Mouse (Mus musculus) heart, adult 8-10 months (tissue): ENCODE measurements at regions not wholly inside any gene's neighbourhood (a gene's known extent, or its start where the extent isn't known, plus 50 kb on each side); places are given as distances from the start of the nearest gene placed in this dataset.

Experiments used
- DNase-seq: peaks from one replicate; pipeline ENCODE4 v3.0.0; 2022; ENCODE audit warnings: low spot score

- DNase-seq = no peak
Measured at GRCm38 (mm10) chr7:35988449-35989109, 185.8 kb upstream of the Zfp507 start.

- no peak for DNase-seq
Measured at GRCm38 (mm10) chr7:35977986-35978385, 175.2 kb upstream of the Zfp507 start.

GRCm38 (mm10) chr7:35958731-35959130 is 155.9 kb upstream of the Zfp507 start:
- DNase-seq = no peak

GRCm38 (mm10) chr7:35958052-35958451 is 155.2 kb upstream of the Zfp507 start:
- DNase-seq = no peak

- no peak for DNase-seq
Measured at GRCm38 (mm10) chr7:35948794-35949193, 146.0 kb upstream of the Zfp507 start.

GRCm38 (mm10) chr7:35948389-35948788 is 145.6 kb upstream of the Zfp507 start:
- no peak for DNase-seq

- DNase-seq = no peak
Measured at GRCm38 (mm10) chr7:35941086-35941485, 138.3 kb upstream of the Zfp507 start.

GRCm38 (mm10) chr7:35938123-35938869 is 135.5 kb upstream of the Zfp507 start:
- DNase-seq = no peak

- DNase-seq = no peak
Measured at GRCm38 (mm10) chr7:35926749-35927148, 123.9 kb upstream of the Zfp507 start.

GRCm38 (mm10) chr7:35922582-35922981 is 119.8 kb upstream of the Zfp507 start:
- no peak for DNase-seq

GRCm38 (mm10) chr7:35920884-35921283 is 118.1 kb upstream of the Zfp507 start:
- DNase-seq = no peak

- DNase-seq = peak; percentile 33
Measured at GRCm38 (mm10) chr7:35920194-35920609, 117.4 kb upstream of the Zfp507 start.

GRCm38 (mm10) chr7:35910109-35910706 is 107.4 kb upstream of the Zfp507 start:
- no peak for DNase-seq

- peak; percentile 50 for DNase-seq
Measured at GRCm38 (mm10) chr7:35901942-35902381, 99.2 kb upstream of the Zfp507 start.

- DNase-seq = no peak
Measured at GRCm38 (mm10) chr7:35898701-35899445, 96.1 kb upstream of the Zfp507 start.

- no peak for DNase-seq
Measured at GRCm38 (mm10) chr7:35893292-35893691, 90.5 kb upstream of the Zfp507 start.

- no peak for DNase-seq
Measured at GRCm38 (mm10) chr7:35886051-35886450, 83.2 kb upstream of the Zfp507 start.

GRCm38 (mm10) chr7:35879755-35880304 is 77.0 kb upstream of the Zfp507 start:
- peak; percentile 23 for DNase-seq

GRCm38 (mm10) chr7:35878164-35878563 is 75.4 kb upstream of the Zfp507 start:
- DNase-seq = no peak

- no peak for DNase-seq
Measured at GRCm38 (mm10) chr7:35861049-35861448, 58.2 kb upstream of the Zfp507 start.

- DNase-seq = peak; percentile 3
Measured at GRCm38 (mm10) chr7:35859601-35860000, 56.8 kb upstream of the Zfp507 start.

GRCm38 (mm10) chr7:35857693-35858092 is 54.9 kb upstream of the Zfp507 start:
- DNase-seq = no peak
